Mouse (Mus musculus) heart, embryonic 13.5 days (tissue): ENCODE results near the gene Prickle2. TPM values are rescaled to one million over a fixed set of nuclear protein-coding genes. Genes with fewer than 3 reads are reported as not detected.

Source experiments
- ATAC-seq: fragments of 200-750 bp; cut with Nextera tagmentation; 2 replicates; pipeline ENCODE4 v1.8.0; 2017; ENCODE audit warnings: moderate TSS enrichment; ENCODE audit not compliant: insufficient number of reproducible peaks, low FRiP score, low TSS enrichment; ENCODE audit errors: extremely low read depth
- H3K27ac ChIP-seq: fragments of 300-500 bp; sonication (generic); replicated peaks from 2 replicates; pipeline ENCODE4 v1.5.1; 2015; ENCODE audit warnings: moderate library complexity, mild to moderate bottlenecking, inconsistent platforms
- H3K27me3 ChIP-seq: fragments of 300-500 bp; sonication (generic); replicated peaks from 2 replicates; pipeline ENCODE4 v1.6.1; 2015; ENCODE audit warnings: mild to moderate bottlenecking, inconsistent platforms
- H3K36me3 ChIP-seq: fragments of 300-500 bp; sonication (generic); 2 replicates; pipeline ENCODE4 v1.6.1; 2015; ENCODE audit warnings: mild to moderate bottlenecking, inconsistent platforms
- H3K4me1 ChIP-seq: fragments of 300-500 bp; sonication (generic); 2 replicates; pipeline ENCODE4 v1.6.1; 2015; ENCODE audit warnings: inconsistent platforms
- H3K4me2 ChIP-seq: fragments of 300-500 bp; sonication (generic); 2 replicates; pipeline ENCODE4 v1.6.1; 2015; ENCODE audit warnings: inconsistent platforms, mild to moderate bottlenecking, moderate library complexity
- H3K4me3 ChIP-seq: fragments of 300-500 bp; sonication (generic); 2 replicates; pipeline ENCODE4 v1.5.1; 2015; ENCODE audit warnings: moderate library complexity, mild to moderate bottlenecking, inconsistent platforms
- H3K9ac ChIP-seq: fragments of 300-500 bp; sonication (generic); 2 replicates; pipeline ENCODE4 v1.6.1; 2015; ENCODE audit warnings: inconsistent platforms, mild to moderate bottlenecking, moderate library complexity
- H3K9me3 ChIP-seq: fragments of 300-500 bp; sonication (generic); 2 replicates; pipeline ENCODE4 v1.6.1; 2016; ENCODE audit warnings: inconsistent platforms
- WGBS: fragments of 180-500 bp; shearing (Covaris S2); methylation state at CpG from one replicate; pipeline ENCODE4 v1.1.7; 2015; ENCODE audit warnings: mixed read lengths; 5-methylcytosine and 5-hydroxymethylcytosine counted together
- polyA plus RNA-seq: library from polyadenylated mRNA; unstranded; fragments of >200 nt; fragmentation: Nextera tagmentation; extraction: Ambion mirVana; gene quantifications from 2 replicates; pipeline ENCODE4 v1.2.1, GENCODE M21; 2015

The Prickle2 gene
- polyA plus RNA-seq, 1 experiment from 2014 or later = 5.4 TPM

DNA sequence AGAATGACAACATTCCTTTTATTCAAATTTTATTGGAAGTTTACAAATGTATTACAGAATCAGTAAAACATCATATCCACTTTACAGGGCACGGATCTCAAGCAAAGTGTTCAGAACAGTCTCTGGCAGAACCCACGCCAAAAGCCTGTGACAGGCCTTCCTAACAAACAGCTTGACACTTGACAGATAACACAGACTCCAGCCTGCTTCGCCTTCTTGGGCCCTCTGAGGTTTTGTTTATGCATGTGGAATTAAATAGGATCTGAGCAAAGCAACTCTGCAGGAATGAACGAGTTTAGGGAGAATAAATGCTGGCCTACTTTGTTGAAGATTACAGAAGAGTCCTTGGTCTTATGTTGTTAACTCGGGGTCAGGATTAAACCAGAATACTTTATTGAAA, 335.1 kb downstream of the Prickle2 start:
- Histone ChIP-seq H3K27ac (no peak overlapping the region), H3K4me3 (no peak overlapping the region), H3K36me3 (peaks cover 13% of the 10 kb centered on the region), H3K9ac (no peak overlapping the region), H3K4me1 (no peaks in the 10 kb centered on the region; the same call in 1 of the 2 replicates), H3K4me2 (no peak overlapping the region), H3K9me3 (peaks cover 9% of the 10 kb centered on the region; the same call in 1 of the 2 replicates), H3K27me3 (no peaks in the 10 kb centered on the region)
- WGBS = 30% methylated on average over 5 of the region's 5 CpGs
- no peak for ATAC-seq

DNA sequence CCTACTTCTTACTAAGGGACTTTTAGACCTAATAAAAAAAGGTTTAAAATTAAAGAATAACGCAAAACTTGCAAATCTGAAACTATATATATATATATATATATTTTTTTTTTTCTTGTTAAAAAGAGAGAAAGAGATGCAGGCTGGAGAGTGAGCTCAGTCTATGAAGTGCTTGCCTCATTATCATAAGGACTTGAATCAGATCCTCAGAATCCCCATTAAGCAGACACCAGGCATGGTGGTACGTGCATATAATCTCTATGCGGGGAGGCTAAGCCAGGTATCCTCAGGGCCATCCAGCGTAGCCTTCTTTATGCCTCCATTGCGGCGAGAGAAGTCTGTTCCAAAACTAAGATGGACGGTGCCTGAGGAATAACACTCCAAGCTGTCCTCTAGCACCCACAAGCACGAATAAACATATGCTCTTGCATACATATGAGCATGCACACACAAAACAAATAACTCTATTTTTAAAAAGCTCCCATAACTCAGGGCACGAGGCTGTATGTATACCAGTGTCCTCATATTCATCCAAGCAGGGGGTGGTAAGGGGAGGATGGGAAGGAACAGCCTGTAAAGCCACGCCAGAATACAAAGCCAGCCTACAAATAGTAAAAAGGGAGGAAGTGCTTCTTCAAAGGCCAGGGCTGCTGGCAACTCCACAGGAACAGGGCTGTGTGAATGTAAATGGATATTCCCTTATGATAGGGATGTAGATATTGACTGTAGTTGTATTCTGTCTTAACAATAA, 358.5 kb downstream of the Prickle2 start:
- 76% methylated on average over 10 of the region's 10 CpGs for whole genome bisulfite sequencing
- Histone ChIP-seq H3K27me3 (no peaks in the 10 kb centered on the region), H3K9me3 (no peaks in the 10 kb centered on the region), H3K4me1 (no peaks in the 10 kb centered on the region), H3K9ac (no peak overlapping the region), H3K4me2 (no peak overlapping the region), H3K36me3 (no peaks in the 10 kb centered on the region), H3K27ac (no peak overlapping the region), H3K4me3 (no peak overlapping the region)
- ATAC-seq = no peak

GRCm38 (mm10) chr6:92346729-92347128, 359.2 kb downstream of the Prickle2 start:
- Histone ChIP-seq H3K9me3 (no peaks in the 10 kb centered on the region), H3K4me2 (no peak overlapping the region), H3K9ac (no peak overlapping the region), H3K27me3 (no peaks in the 10 kb centered on the region), H3K36me3 (no peaks in the 10 kb centered on the region), H3K27ac (no peak overlapping the region), H3K4me1 (no peaks in the 10 kb centered on the region), H3K4me3 (no peak overlapping the region)
- ATAC-seq = no peak
- 77% methylated on average over 7 of the region's 7 CpGs for WGBS

DNA sequence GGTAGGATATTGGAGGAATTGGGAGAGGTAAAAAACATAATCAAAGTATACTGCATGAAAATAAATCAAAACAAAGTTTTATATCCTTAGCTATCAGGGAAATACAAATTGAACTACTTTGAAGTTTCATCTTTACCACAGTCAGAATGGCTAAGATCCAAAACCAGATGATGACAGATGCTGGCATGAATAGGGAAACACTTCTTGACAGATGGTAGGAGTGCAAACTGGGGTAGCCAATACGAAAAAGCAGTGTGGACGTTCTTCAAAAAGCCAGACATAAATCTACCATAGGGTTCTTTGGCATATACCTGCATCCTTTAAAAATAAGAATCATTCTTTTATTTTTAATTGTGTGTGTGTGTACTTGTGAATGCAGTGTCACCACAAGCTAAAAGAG, 360.8 kb downstream of the Prickle2 start:
- no peak overlapping the region for H3K27ac ChIP-seq
- H3K27me3 ChIP-seq = no peaks in the 10 kb centered on the region
- no peak overlapping the region for H3K4me3 ChIP-seq
- H3K36me3 ChIP-seq = no peaks in the 10 kb centered on the region
- no peaks in the 10 kb centered on the region for H3K4me1 ChIP-seq
- ATAC-seq = no peak
- no peak overlapping the region for H3K9ac ChIP-seq
- no peak overlapping the region for H3K4me2 ChIP-seq
- H3K9me3 ChIP-seq = no peaks in the 10 kb centered on the region
- 85% methylated on average over 2 of the region's 2 CpGs for WGBS

DNA sequence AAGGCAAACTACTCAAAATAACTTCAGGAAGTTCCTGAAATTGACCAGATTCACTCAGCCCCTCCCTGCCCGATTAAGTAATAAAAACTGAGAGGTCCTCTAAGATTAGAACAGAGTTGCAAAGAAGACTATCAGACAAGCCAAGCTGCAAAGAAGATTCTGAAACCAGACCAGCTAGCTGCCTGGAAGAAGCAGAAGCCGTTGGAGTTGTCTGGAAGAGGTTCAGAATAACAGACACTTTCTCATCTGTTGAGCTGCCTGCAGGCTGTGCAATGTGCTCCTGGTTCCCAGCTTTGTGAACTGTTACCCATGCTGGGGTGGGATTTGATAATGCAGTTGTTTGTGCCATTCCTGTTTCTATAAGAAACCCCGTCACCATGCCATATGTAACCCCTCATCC, 361.4 kb downstream of the Prickle2 start:
- Histone ChIP-seq H3K27ac (no peak overlapping the region), H3K4me3 (no peak overlapping the region), H3K27me3 (no peaks in the 10 kb centered on the region), H3K9me3 (no peaks in the 10 kb centered on the region), H3K9ac (no peak overlapping the region), H3K4me2 (no peak overlapping the region), H3K4me1 (no peaks in the 10 kb centered on the region), H3K36me3 (no peaks in the 10 kb centered on the region)
- ATAC-seq = no peak
- 80% methylated on average over 3 of the region's 3 CpGs for WGBS

Other genes starting within 250 kb of the Prickle2 start
- 4.0 and 5.6 TPM in 2 replicates for gene A730049H05Rik, start 110.3 kb upstream of the Prickle2 start, polyA plus RNA-seq
- 0.22 and 0.24 TPM in 2 replicates for gene Gm15737, start 163.2 kb upstream of the Prickle2 start, polyA plus RNA-seq
- gene Adamts9, start 237.3 kb upstream of the Prickle2 start, polyA plus RNA-seq = 5.1 and 5.3 TPM in 2 replicates